Mouse (Mus musculus): ENCODE measurements at regions not wholly inside any gene's neighbourhood (a gene's known extent, or its start where the extent isn't known, plus 50 kb on each side); places are given as distances from the start of the nearest gene placed in this dataset.

DNA sequence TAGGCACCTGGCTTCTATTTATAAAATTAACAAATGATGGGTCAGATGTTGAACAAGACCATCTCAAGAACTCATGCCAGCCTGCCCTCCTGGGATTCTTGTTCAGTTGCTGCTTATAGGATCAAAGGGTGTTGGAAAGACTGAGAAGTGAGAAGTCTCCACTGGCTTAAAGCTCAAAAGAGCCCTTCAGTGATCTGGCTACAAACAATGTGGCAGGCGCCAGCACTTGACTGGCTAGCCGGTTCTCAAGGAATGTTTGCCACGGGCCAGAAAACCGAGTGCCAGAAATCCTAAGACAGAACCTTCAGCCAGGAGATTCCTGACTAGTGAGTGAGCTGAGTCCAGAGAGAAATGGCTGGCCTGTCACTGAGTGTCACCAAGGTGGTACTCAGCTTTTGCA lies 93.6 kb upstream of the Med14 start:
- no peak for TF ChIP-seq POLR2A (IDR thresholded peaks at IDR 0.05; ENCODE audit: low read depth, low read length)
- no peak for TF ChIP-seq CTCF (IDR thresholded peaks at IDR 0.05; ENCODE audit: borderline replicate concordance, insufficient read depth, low read length)
